Mouse (Mus musculus): Measurements from ENCODE around the gene Sumo2. TPM values are rescaled to one million over a fixed set of nuclear protein-coding genes. Genes with fewer than 3 reads are reported as not detected.
A peak's percentile ranks its signal among the peaks of the same experiment; 100 is the strongest.
"Not testable (repeated sequence)": the region's sequence is repeated elsewhere in the genome, so short reads cannot be mapped to it uniquely, and the experiment has no call there.

The Sumo2 gene
- polyA plus RNA-seq, 1 experiment from 2014 or later, result 1,497 TPM

DNA sequence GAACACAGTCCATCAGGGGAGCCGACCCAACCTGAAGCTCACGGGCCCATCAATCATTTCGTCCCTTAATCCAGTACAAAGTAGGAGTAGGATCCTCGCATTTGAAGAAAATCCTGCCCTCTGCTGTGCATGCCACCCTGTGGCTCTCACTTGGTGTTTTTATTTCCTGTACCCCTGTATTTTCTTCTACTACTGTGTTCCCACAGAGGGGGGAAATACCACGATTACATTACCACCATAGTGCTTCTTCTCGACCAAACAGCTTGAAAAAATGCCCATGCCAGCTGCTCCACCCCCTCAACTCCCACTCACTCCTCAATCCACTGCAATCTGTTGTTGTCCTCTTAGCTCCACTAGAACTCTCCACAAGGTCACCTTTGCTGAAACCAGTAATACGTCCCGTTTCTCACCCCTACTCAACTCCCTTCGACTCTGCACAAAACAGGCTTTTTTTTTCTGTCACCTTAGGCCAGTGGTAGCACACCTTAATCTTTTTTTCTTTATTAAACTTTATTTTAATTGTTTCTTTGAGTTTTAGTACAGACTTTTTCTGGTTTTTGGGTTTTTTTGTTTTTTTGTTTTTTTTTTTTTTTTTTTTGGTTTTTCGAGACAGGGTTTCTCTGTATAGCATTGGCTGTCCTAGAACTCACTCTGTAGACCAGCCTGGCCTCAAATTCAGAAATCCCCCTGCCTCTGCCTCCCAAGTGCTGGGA, 936 bp upstream of the Sumo2 start:
- H3K27me3 ChIP-seq (ENCODE audit: poor library complexity, severe bottlenecking), result no peaks in the 10 kb centered on the region
- H3K9me3 ChIP-seq, result no peaks in the 10 kb centered on the region
- peak; percentile 36 for DNase-seq (ENCODE audit: extremely low spot score, low spot score)
- 89% methylated on average over 10 of the region's 10 CpGs for WGBS
- H3K4me3 ChIP-seq, result peak overlapping the region; percentile 99
- peaks cover 27% of the 10 kb centered on the region for H3K4me1 ChIP-seq
- peaks cover 27% of the 10 kb centered on the region for H3K36me3 ChIP-seq (replicated peaks)
- H3K27ac ChIP-seq, result peak overlapping the region; percentile 99

DNA sequence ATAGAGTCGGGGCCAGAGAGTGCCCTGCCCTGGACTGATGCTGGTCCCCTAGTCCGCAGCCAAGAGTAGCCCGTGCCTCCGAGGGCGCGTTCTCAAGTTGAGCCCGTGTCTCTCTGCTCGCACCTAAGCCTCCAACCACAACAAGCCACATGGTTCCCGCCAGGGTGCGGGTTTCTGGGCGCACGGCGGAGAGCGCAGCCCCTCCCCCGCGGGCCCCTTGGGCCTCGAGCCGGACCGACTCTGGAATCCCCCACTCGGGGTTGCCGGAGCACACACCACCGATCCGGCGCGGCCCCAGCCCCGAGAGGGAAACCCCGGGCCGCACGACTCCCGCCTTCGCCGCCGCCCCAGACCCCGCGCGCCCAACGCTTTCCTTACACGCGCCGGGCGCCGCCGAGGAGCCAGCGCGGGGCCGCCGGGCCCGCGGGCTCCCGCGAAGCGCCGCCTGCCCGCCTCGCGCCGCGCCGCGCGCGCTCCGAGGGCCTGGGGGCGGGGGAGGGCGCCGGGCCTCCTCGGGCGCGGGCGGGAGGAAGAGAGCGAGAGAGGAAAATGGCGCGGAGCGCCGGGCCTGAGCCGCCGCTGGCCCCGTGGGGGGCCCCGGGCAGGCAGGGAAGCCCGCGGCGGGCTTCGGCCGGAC, 557 bp downstream of the Sumo2 start:
- Histone ChIP-seq H3K4me3 (peak overlapping the region; percentile 99), H3K27me3 (ENCODE audit: poor library complexity, severe bottlenecking) (no peaks in the 10 kb centered on the region), H3K4me1 (peaks cover 27% of the 10 kb centered on the region), H3K27ac (peak overlapping the region; percentile 99), H3K36me3 (replicated peaks) (peaks cover 42% of the 10 kb centered on the region), H3K9me3 (no peaks in the 10 kb centered on the region)
- under 1% methylated on average over 53 of the region's 84 CpGs for WGBS
- peak; percentile 72 for DNase-seq (ENCODE audit: extremely low spot score, low spot score)

DNA sequence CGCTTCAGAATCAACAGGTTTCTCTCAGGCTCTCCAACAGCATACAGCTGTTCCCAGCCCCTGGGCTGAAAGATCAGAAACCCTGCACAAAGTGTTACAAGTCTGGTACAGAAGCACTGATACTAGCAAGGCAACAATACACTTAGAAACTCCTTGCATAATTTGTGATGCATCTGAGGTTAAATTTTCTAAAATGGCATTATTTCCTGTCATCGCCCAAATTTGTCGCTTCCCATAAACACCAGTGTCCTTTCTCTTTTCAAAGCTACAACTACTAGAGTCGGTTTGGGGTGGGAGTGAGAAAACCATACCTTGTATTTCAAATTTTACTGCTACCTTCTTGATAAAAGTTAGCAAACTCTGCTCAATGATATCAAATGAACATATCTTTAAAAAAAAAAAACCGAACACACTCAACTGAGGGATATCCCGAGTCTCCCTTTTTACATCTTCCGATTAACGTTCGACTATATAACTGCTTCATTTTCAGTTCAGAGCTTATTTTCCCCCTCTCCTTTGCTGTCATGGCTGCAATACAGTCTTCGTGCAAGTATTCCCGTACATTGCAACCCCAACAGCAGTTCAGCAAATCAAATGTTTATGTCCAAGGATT, 1.2 kb downstream of the Sumo2 start:
- Histone ChIP-seq H3K4me3 (peak overlapping the region; percentile 99), H3K4me1 (peaks cover 27% of the 10 kb centered on the region), H3K27me3 (ENCODE audit: poor library complexity, severe bottlenecking) (no peaks in the 10 kb centered on the region), H3K36me3 (replicated peaks) (peaks cover 49% of the 10 kb centered on the region), H3K9me3 (no peaks in the 10 kb centered on the region), H3K27ac (peak overlapping the region; percentile 99)
- WGBS, result 12% methylated on average over 11 of the region's 11 CpGs
- DNase-seq (ENCODE audit: extremely low spot score, low spot score), result no peak

DNA sequence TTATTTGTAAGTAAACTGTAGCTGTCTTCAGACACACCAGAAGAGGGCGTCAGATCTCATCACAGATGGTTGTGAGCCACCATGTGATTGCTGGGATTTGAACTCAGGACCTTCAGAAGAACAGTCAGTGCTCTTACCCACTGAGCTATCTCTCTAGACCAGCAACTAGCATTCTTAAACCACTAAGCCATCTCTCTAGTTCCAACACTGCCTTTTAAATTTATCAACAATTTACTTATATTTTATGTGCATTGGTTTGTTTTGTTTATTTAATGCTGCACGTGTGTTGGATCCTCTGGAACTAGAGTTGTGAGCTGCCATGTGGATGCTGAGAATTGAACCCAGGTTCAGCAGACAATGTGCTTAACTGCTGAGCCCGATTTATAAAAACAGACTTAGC, 9.6 kb downstream of the Sumo2 start:
- not testable (repeated sequence) for H3K27ac ChIP-seq; H3K9me3 ChIP-seq; H3K4me3 ChIP-seq; H3K4me1 ChIP-seq; DNase-seq (ENCODE audit: extremely low spot score, low spot score); H3K27me3 ChIP-seq (ENCODE audit: poor library complexity, severe bottlenecking)
- 91% methylated on average over 3 of the region's 3 CpGs for WGBS
- peaks cover 93% of the 10 kb centered on the region for H3K36me3 ChIP-seq (replicated peaks)

DNA sequence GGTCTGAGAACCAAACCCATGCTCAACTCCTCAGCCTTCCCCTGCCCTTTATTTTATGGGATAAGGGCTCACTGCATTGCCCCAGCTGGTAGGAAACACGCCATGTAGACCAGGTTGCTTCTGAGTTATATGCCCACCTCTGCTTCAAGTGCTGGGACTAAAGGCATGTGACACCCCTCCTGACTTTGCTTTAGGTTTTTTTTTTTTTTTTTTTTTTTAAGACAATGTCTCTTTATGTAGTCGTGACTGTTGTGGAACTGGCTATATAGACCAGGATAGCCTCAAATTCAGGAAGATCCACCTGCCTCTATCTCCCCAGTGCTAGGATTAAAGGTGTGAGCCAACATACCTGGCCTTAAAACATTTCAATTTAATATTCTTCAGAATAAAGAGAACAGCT, 13.4 kb downstream of the Sumo2 start:
- WGBS, result 77% methylated on average over 2 of the region's 2 CpGs
- Histone ChIP-seq H3K27me3 (ENCODE audit: poor library complexity, severe bottlenecking) (no peaks in the 10 kb centered on the region), H3K36me3 (replicated peaks) (peaks cover 66% of the 10 kb centered on the region), H3K9me3 (no peaks in the 10 kb centered on the region), H3K27ac (no peak overlapping the region), H3K4me3 (no peak overlapping the region), H3K4me1 (no peaks in the 10 kb centered on the region)
- no peak for DNase-seq (ENCODE audit: extremely low spot score, low spot score)

DNA sequence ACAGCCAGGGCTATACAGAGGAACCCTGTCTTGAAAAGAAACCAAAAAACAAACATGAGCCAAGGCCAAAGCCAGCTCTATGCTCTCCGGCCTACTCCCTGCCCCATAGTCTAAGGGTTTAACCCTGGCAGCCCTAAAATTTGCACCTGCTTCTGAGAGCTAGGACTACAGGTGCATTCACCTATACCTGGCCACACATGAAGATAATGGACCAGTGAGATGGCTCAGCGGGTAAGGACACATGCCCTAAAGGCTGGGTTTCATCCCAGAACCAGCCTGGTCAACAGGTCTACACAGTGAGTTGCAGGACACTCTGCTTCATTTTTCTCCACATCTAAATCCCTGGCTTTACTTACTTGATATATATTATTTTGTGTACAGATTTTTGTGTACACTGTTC, 13.8 kb downstream of the Sumo2 start:
- no peaks in the 10 kb centered on the region for H3K27me3 ChIP-seq (ENCODE audit: poor library complexity, severe bottlenecking)
- 86% methylated on average over 2 of the region's 2 CpGs for WGBS
- H3K9me3 ChIP-seq, result no peaks in the 10 kb centered on the region
- DNase-seq (ENCODE audit: extremely low spot score, low spot score), result no peak
- no peak overlapping the region for H3K27ac ChIP-seq
- H3K36me3 ChIP-seq (replicated peaks), result peaks cover 62% of the 10 kb centered on the region
- H3K4me1 ChIP-seq, result no peaks in the 10 kb centered on the region
- no peak overlapping the region for H3K4me3 ChIP-seq

DNA sequence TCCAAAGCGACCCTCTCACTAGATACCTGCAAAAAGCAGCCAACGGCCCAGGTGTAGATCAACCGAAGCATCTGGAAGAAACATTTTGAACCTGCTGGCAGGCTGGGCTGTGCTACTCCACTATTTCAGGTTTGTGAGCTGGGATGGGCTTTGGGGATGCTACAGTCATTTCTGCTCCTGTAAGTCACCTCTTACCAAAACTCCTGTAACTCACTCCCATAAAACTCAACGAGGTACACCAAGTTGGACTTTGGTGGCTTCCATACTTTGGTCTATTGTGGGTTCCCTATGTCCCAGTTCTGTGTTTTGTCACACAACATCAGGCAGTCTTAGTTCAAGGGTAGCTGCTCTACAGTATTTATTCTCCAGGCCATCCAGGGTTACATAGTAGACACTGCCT, 15.0 kb downstream of the Sumo2 start:
- DNase-seq (ENCODE audit: extremely low spot score, low spot score), result no peak
- Histone ChIP-seq H3K9me3 (no peaks in the 10 kb centered on the region), H3K4me1 (no peaks in the 10 kb centered on the region), H3K4me3 (no peak overlapping the region), H3K36me3 (replicated peaks) (peaks cover 50% of the 10 kb centered on the region), H3K27ac (no peak overlapping the region), H3K27me3 (ENCODE audit: poor library complexity, severe bottlenecking) (no peaks in the 10 kb centered on the region)
- 86% methylated on average over 4 of the region's 4 CpGs for WGBS

DNA sequence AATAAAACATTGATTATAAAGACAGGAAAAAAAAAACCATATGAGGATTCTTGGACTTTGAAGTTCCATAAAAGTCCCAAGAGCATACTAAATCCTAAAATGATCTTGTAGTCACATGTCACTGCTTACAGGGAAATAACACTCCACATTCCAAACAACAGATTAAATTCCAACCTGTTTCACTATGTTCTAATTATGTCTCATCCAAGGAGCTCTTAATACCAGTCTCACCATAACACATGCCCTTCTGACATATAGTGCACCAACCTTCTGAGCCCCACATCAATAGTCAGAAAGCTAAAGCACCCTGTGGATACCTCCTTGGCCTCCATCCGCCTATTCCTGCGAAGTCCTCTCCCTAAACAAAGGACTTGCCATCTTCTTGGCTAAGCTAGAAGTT, 15.9 kb downstream of the Sumo2 start:
- WGBS, result 78% methylated on average over 2 of the region's 2 CpGs
- Histone ChIP-seq H3K9me3 (no peaks in the 10 kb centered on the region), H3K36me3 (replicated peaks) (peaks cover 41% of the 10 kb centered on the region), H3K4me3 (no peak overlapping the region), H3K27me3 (ENCODE audit: poor library complexity, severe bottlenecking) (no peaks in the 10 kb centered on the region), H3K27ac (no peak overlapping the region), H3K4me1 (peaks cover 2% of the 10 kb centered on the region)
- DNase-seq (ENCODE audit: extremely low spot score, low spot score), result no peak

DNA sequence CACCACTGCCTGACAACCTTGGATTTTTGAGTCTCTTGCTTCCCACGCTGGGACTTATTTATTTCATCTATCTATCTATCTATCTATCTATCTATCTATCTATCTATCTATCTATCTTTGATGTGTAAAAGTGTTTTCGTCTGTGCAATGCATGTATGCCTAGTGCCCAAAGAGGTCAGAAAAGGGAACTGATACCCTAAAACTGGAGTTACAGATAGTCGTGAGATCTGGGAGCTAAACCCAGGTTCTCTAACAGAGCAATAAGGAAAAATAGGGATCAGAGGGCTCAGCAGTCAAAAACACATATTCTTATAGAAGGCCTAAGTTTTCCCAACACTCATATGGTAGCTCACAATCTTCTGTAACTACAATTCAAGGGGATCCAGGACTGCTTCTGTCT, 16.5 kb downstream of the Sumo2 start:
- Histone ChIP-seq H3K4me1 (peaks cover 9% of the 10 kb centered on the region), H3K27me3 (ENCODE audit: poor library complexity, severe bottlenecking) (no peaks in the 10 kb centered on the region), H3K27ac (no peak overlapping the region), H3K4me3 (no peak overlapping the region), H3K9me3 (no peaks in the 10 kb centered on the region), H3K36me3 (replicated peaks) (peaks cover 35% of the 10 kb centered on the region)
- WGBS, result 89% methylated on average over 3 of the region's 3 CpGs
- no peak for DNase-seq (ENCODE audit: extremely low spot score, low spot score)

DNA sequence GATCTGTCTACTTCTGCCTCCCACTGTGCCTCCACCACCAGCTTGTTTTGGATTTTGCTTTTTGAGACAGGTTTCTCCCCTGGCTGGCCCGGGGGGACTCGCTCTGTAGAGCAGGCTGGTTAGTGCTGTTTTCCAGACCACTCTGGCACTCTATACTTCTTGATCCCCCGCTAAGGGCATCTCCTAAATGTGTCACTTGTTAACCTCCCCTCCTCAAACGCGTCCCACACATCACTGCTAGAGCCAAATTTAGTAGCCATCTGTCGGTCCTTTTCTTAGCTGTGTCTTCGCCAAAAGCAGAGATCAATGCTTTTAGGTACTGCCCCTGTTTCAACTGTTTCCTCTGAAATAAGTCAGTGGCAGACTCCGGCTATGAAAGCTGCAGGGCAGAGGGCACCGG, 17.4 kb downstream of the Sumo2 start:
- Histone ChIP-seq H3K27ac (no peak overlapping the region), H3K9me3 (no peaks in the 10 kb centered on the region), H3K27me3 (ENCODE audit: poor library complexity, severe bottlenecking) (no peaks in the 10 kb centered on the region), H3K4me3 (no peak overlapping the region), H3K36me3 (replicated peaks) (peaks cover 26% of the 10 kb centered on the region), H3K4me1 (peaks cover 11% of the 10 kb centered on the region)
- 79% methylated on average over 9 of the region's 9 CpGs for WGBS
- no peak for DNase-seq (ENCODE audit: extremely low spot score, low spot score)

DNA sequence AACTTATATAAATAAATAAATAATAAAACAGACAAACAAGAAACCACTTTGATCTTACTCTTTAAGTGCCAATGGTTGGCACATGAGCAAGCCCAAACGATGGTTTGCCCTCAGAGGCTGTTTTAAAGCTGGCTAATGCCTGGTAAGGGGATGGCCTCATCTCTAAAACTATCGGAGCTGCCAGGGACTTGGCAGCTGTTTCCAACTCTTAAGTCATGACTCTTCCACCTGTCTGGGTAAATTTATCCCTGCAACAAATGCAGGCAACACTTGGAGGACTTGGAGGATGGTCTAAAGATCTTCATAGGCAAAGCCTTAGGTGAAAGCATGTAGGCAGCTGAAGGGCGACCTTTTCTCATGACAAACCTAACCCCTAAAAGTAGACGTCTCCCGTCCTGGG, 19.1 kb downstream of the Sumo2 start:
- Histone ChIP-seq H3K36me3 (replicated peaks) (peaks cover 15% of the 10 kb centered on the region), H3K27me3 (ENCODE audit: poor library complexity, severe bottlenecking) (no peaks in the 10 kb centered on the region), H3K27ac (no peak overlapping the region), H3K4me1 (peaks cover 27% of the 10 kb centered on the region), H3K4me3 (no peak overlapping the region), H3K9me3 (no peaks in the 10 kb centered on the region)
- 89% methylated on average over 5 of the region's 5 CpGs for WGBS
- DNase-seq (ENCODE audit: extremely low spot score, low spot score), result no peak

DNA sequence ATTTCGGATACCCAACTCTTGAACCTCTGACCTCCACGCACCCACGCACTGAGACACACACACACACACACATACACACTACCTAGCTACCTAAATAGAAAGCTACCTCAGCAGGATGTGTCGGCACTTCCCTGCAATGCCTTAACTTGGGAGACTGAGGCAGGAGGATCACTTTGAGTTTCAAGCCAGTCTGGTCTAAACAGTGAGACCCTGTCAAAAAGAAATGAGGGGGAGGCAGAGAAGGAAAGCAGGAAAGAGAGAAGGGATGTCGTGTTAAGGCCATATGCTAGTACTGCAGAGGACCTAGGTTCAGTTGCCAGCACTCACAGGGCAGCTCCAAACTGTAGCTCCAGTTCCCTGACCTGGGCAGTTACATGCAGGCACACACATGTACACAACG, 21.1 kb downstream of the Sumo2 start:
- 0 out of 2 replicates have a peak, but pooled peaks cover 6% of the 10 kb centered on the region for H3K36me3 ChIP-seq (replicated peaks)
- no peak for DNase-seq (ENCODE audit: extremely low spot score, low spot score)
- peak overlapping the region; percentile 99 for H3K27ac ChIP-seq
- H3K4me1 ChIP-seq, result peaks cover 47% of the 10 kb centered on the region
- H3K27me3 ChIP-seq (ENCODE audit: poor library complexity, severe bottlenecking), result no peaks in the 10 kb centered on the region
- 74% methylated on average over 6 of the region's 6 CpGs for WGBS
- peak overlapping the region; percentile 99 for H3K4me3 ChIP-seq
- H3K9me3 ChIP-seq, result no peaks in the 10 kb centered on the region

DNA sequence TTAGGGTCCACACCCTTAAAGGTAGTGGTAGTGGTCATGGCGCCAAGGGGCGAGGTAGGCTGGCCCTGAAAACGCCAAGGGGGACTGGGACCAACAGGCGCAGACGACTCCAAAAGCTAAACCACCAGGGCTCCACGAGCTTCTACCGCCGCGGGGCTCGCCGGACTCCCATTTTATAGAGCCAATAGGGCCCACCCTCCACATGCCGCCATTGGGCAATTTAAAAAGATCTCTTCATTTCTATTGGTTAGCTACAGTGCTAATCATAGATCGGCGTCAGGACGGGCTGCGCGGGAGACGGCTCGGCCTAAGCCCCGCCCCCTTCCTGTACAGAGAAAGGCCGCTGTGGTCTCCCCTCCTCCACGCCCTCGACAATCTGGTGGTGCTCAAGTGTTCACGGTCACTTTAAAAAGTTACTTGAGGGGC, 21.8 kb downstream of the Sumo2 start, which contains the start of gene Jpt1:
Gene Jpt1 (minus strand): TSS at position 150 of the 426 bp plus-strand sequence.
- 0 out of 2 replicates have a peak, but pooled peaks cover 6% of the 10 kb centered on the region for H3K36me3 ChIP-seq (replicated peaks)
- H3K9me3 ChIP-seq, result no peaks in the 10 kb centered on the region
- no peaks in the 10 kb centered on the region for H3K27me3 ChIP-seq (ENCODE audit: poor library complexity, severe bottlenecking)
- H3K4me1 ChIP-seq, result peaks cover 51% of the 10 kb centered on the region
- WGBS, result under 1% methylated on average over 24 of the region's 24 CpGs
- peak within 1 kb of the TSS; percentile 99 for H3K27ac ChIP-seq
- peak; percentile 93 for DNase-seq (ENCODE audit: extremely low spot score, low spot score)
- peak within 1 kb of the TSS; percentile 99 for H3K4me3 ChIP-seq
